Mouse (Mus musculus) neural tube, embryonic 12.5 days (tissue): Measurements from ENCODE around the gene Cald1. TPM values are rescaled to one million over a fixed set of nuclear protein-coding genes. Genes with fewer than 3 reads are reported as not detected.

ENCODE experiments used
- ATAC-seq: fragments of 200-750 bp; cut with Nextera tagmentation; 2 replicates; pipeline ENCODE4 v1.8.0; 2017; ENCODE audit warnings: low read depth, mild to moderate bottlenecking, moderate TSS enrichment, moderate library complexity; ENCODE audit not compliant: low FRiP score
- H3K27ac ChIP-seq: fragments of 300-500 bp; sonication (generic); 2 replicates; pipeline ENCODE4 v1.5.1; 2016
- H3K27me3 ChIP-seq: fragments of 300-500 bp; sonication (generic); replicated peaks from 2 replicates; pipeline ENCODE4 v1.6.1; 2016; ENCODE audit warnings: mild to moderate bottlenecking
- H3K36me3 ChIP-seq: fragments of 300-500 bp; sonication (generic); 2 replicates; pipeline ENCODE4 v1.6.1; 2016; ENCODE audit warnings: mild to moderate bottlenecking
- H3K4me1 ChIP-seq: fragments of 300-500 bp; sonication (generic); 2 replicates; pipeline ENCODE4 v1.6.1; 2016
- H3K4me2 ChIP-seq: fragments of 300-500 bp; sonication (generic); replicated peaks from 2 replicates; pipeline ENCODE4 v1.6.1; 2016; ENCODE audit warnings: mild to moderate bottlenecking
- H3K4me3 ChIP-seq: fragments of 300-500 bp; sonication (generic); 2 replicates; pipeline ENCODE4 v1.5.1; 2016
- H3K9ac ChIP-seq: fragments of 300-500 bp; sonication (generic); 2 replicates; pipeline ENCODE4 v1.6.1; 2016; ENCODE audit warnings: mild to moderate bottlenecking
- H3K9me3 ChIP-seq: fragments of 300-500 bp; sonication (generic); 2 replicates; pipeline ENCODE4 v1.6.1; 2016; ENCODE audit warnings: mild to moderate bottlenecking
- WGBS: fragments of 180-500 bp; shearing (Covaris S2); methylation state at CpG from one replicate; pipeline ENCODE4 v1.1.7; 2016; 5-methylcytosine and 5-hydroxymethylcytosine counted together
- polyA plus RNA-seq: library from polyadenylated mRNA; unstranded; fragments of >200 nt; fragmentation: Nextera tagmentation; extraction: Ambion mirVana; gene quantifications from 2 replicates; pipeline ENCODE4 v1.2.1, GENCODE M21; 2016

The Cald1 gene
- polyA plus RNA-seq, 1 experiment from 2014 or later = 90.0 TPM

DNA sequence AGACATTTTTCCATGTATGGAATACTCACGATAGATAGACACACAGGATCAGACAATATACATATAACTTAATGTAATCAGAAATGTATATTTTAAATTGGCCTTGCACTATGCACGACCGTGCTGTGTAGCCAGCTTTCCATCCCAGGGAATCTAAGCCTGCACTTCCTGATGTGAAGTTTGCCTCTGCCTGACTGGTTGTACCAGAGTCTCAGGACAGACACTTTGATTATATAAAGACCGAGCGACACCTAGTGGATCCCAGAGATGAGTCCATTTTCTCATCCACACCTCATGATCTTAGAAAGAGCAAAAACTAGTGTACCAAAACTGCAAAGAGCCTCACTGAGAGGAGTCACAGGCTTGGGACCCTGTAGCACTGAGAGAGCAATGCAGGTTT lies 156.1 kb downstream of the Cald1 start:
- H3K9ac ChIP-seq = no peak overlapping the region
- 0 out of 2 replicates have a peak, but pooled peaks have one; percentile 37 for ATAC-seq
- WGBS = 39% methylated on average over 5 of the region's 5 CpGs
- H3K4me3 ChIP-seq = no peak overlapping the region
- H3K27me3 ChIP-seq = no peaks in the 10 kb centered on the region
- no peak overlapping the region for H3K27ac ChIP-seq
- no peaks in the 10 kb centered on the region for H3K4me1 ChIP-seq
- H3K36me3 ChIP-seq = peaks cover 19% of the 10 kb centered on the region
- no peaks in the 10 kb centered on the region for H3K9me3 ChIP-seq
- no peak overlapping the region for H3K4me2 ChIP-seq

DNA sequence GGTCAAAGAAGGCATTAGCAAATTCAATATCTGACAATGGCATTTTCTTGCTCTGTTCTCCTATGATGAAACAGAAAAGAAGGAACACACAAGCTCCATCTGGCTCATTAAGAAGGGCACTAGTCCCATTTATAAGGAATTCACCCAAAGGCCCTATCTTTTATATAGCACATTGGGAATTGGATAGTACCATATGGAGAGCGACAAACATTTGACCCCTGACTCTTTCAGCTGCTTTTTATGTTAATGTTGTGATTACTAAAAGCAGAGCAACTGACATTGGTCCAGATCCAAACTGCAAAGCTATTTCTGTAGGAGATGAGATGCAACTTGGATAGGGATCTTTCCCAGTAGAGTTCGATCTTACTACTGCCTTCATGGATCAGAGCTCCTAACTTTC lies 160.0 kb downstream of the Cald1 start:
- Histone ChIP-seq H3K36me3 (peaks cover 29% of the 10 kb centered on the region), H3K4me3 (no peak overlapping the region), H3K27me3 (no peaks in the 10 kb centered on the region), H3K9me3 (no peaks in the 10 kb centered on the region), H3K4me2 (no peak overlapping the region), H3K9ac (no peak overlapping the region), H3K27ac (no peak overlapping the region), H3K4me1 (no peaks in the 10 kb centered on the region)
- 86% methylated on average over 2 of the region's 2 CpGs for WGBS
- ATAC-seq = no peak

- no peak for ATAC-seq
- no peak overlapping the region for H3K4me2 ChIP-seq
- H3K9ac ChIP-seq = no peak overlapping the region
- H3K27me3 ChIP-seq = no peaks in the 10 kb centered on the region
- no peaks in the 10 kb centered on the region for H3K4me1 ChIP-seq
- no peak overlapping the region for H3K27ac ChIP-seq
- no peak overlapping the region for H3K4me3 ChIP-seq
- no peaks in the 10 kb centered on the region for H3K9me3 ChIP-seq
- H3K36me3 ChIP-seq = peaks cover 29% of the 10 kb centered on the region
- 53% methylated on average over 4 of the region's 4 CpGs for WGBS
Measured at GRCm38 (mm10) chr6:34760023-34760422, 161.7 kb downstream of the Cald1 start.

DNA sequence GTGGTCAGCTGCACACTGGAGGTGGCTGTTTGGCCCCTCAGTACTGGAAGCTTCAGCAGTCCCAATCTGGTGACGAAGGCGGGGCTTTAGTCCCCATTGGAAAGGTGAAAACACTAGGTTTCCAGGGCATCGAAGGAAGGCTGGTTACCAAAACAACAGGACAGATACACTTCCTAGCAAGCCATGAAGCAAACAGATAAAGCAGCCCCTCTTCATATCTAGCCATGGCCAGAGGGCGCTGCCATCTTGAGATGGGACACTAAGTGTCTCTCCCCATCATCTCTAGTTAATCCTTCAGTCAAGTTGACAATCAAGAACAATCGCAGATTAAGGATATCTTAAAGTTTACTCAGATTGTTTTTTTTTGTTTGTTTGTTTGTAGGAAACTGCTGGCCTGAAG lies 167.4 kb downstream of the Cald1 start:
- 95% methylated on average over 5 of the region's 5 CpGs for WGBS

GRCm38 (mm10) chr6:34769984-34770383 lies 171.7 kb downstream of the Cald1 start:
- Histone ChIP-seq H3K4me3 (no peak overlapping the region), H3K9me3 (no peaks in the 10 kb centered on the region), H3K4me1 (no peaks in the 10 kb centered on the region), H3K36me3 (peaks cover 14% of the 10 kb centered on the region; the same call in 1 of the 2 replicates), H3K27ac (no peak overlapping the region), H3K9ac (no peak overlapping the region), H3K4me2 (no peak overlapping the region), H3K27me3 (no peaks in the 10 kb centered on the region)
- no peak for ATAC-seq
- 97% methylated on average over 2 of the region's 2 CpGs for WGBS

More for the DNA sequence above, 167.4 kb downstream of the Cald1 start:
- H3K27ac ChIP-seq = no peak overlapping the region
- no peaks in the 10 kb centered on the region for H3K4me1 ChIP-seq
- no peak overlapping the region for H3K4me2 ChIP-seq
- H3K27me3 ChIP-seq = no peaks in the 10 kb centered on the region
- no peak overlapping the region for H3K4me3 ChIP-seq
- peaks cover 16% of the 10 kb centered on the region; the same call in 1 of the 2 replicates for H3K36me3 ChIP-seq
- H3K9ac ChIP-seq = no peak overlapping the region
- no peaks in the 10 kb centered on the region for H3K9me3 ChIP-seq
- no peak for ATAC-seq

GRCm38 (mm10) chr6:34770491-34770890 lies 172.2 kb downstream of the Cald1 start:
- no peaks in the 10 kb centered on the region for H3K27me3 ChIP-seq
- no peaks in the 10 kb centered on the region for H3K9me3 ChIP-seq
- no peak overlapping the region for H3K27ac ChIP-seq
- H3K9ac ChIP-seq = no peak overlapping the region
- H3K4me1 ChIP-seq = no peaks in the 10 kb centered on the region
- 93% methylated on average over 6 of the region's 6 CpGs for WGBS
- no peak overlapping the region for H3K4me2 ChIP-seq
- ATAC-seq = no peak
- H3K4me3 ChIP-seq = no peak overlapping the region
- H3K36me3 ChIP-seq = peaks cover 14% of the 10 kb centered on the region; the same call in 1 of the 2 replicates

DNA sequence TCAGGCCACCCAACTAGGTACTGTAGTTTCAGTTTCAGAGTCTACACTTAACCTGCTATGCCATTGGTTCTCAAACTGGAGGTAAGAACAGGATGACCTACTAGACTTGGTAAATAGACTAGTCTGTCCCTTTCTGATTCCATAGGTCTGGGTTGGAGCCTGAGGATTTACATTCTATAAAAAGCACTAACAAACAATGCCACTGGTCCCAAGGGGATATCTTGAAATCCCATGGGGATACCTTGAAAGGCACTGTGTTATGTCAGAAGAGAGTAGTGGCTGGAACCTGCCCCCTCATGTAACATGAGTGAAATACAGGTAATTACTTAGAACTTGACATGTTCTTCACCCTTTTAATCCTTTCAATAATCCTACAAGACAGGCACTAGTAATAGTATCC lies 178.1 kb downstream of the Cald1 start:
- ATAC-seq = no peak
- H3K4me1 ChIP-seq = no peaks in the 10 kb centered on the region
- H3K9ac ChIP-seq = no peak overlapping the region
- no peak overlapping the region for H3K4me2 ChIP-seq
- H3K27ac ChIP-seq = no peak overlapping the region
- no peaks in the 10 kb centered on the region for H3K27me3 ChIP-seq
- H3K4me3 ChIP-seq = no peak overlapping the region
- H3K36me3 ChIP-seq = peaks cover 3% of the 10 kb centered on the region; the same call in 1 of the 2 replicates
- no peaks in the 10 kb centered on the region for H3K9me3 ChIP-seq

GRCm38 (mm10) chr6:34777094-34777493 lies 178.8 kb downstream of the Cald1 start:
- ATAC-seq = no peak

DNA sequence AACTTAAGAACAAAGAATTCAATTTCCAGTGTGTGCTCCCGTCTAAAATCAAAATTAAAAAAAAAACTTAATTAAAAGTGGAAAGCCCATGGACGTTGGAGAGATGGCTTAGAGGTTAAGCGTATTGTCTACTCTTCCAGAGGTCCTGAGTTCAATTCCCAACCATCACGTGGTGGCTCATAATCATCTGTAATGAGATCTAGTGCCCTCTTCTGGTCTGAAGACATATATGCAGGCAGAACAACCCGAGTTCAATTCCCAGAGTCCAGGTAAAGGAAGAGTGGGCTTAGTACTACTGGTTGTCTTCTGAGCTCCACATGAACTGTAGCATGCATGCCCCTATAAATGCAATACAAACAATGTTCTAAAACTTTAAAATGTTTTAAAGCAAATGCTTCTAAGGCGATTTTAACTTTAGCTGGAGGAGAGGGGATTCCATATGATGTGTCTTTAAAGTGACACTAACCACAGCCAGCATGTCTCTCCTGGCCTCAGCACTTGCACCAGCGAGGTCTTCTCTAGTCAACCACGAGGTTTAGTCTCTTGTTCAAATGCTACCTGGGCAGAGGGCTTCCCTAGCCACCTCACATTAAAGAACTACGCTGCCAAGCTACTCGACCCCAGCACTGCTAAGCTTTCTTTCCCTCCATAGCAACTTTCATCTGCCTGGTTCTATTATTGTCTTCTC lies 179.8 kb downstream of the Cald1 start:
- Histone ChIP-seq H3K27me3 (no peaks in the 10 kb centered on the region), H3K36me3 (no peaks in the 10 kb centered on the region), H3K4me2 (no peak overlapping the region), H3K9me3 (no peaks in the 10 kb centered on the region), H3K27ac (no peak overlapping the region), H3K4me3 (no peak overlapping the region), H3K4me1 (no peaks in the 10 kb centered on the region), H3K9ac (no peak overlapping the region)
- ATAC-seq = no peak
- whole genome bisulfite sequencing = 75% methylated on average over 10 of the region's 10 CpGs

More at GRCm38 (mm10) chr6:34777094-34777493, 178.8 kb downstream of the Cald1 start:
- no peaks in the 10 kb centered on the region for H3K9me3 ChIP-seq
- 90% methylated on average over 2 of the region's 2 CpGs for WGBS
- H3K4me2 ChIP-seq = no peak overlapping the region
- no peak overlapping the region for H3K4me3 ChIP-seq
- H3K4me1 ChIP-seq = no peaks in the 10 kb centered on the region
- H3K27me3 ChIP-seq = no peaks in the 10 kb centered on the region
- no peak overlapping the region for H3K27ac ChIP-seq
- no peaks in the 10 kb centered on the region for H3K36me3 ChIP-seq
- H3K9ac ChIP-seq = no peak overlapping the region

DNA sequence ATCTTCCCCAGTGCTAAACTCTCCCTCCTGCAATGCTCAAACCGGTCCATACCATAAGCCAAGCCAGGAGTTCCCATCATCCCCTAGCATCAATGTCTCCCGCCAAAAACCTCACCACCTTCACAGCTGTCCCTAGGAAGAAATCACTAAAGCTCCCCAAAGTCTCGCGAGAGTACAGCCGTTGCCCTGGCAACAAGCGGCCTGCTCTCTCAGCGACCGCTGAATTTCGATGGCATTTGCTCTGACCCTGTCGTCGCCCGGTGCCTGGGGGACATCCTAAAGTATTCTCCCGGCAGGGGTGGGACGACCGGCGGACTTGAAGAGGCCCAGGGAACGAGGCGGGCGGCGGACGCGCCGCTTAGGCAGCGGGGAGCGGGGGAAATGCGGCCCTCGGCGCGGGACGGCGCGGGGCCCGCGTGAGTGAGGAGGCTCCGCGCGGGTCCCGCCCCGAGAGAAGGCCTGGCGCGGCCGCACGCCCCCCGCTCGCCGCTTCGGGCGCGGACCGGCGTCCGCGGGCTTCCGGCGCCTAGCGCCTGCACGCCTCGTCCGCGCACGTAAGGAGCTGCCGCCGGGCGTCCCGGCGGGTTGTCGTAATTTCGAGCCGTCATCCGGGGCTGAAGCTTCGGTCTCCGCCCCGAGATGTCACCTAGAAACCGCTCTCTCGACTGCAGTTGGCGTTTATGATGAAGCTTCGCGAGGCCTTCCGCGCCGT lies 182.1 kb downstream of the Cald1 start, which contains the start of gene Agbl3:
Agbl3 (plus strand) TSS at position 202 of the 712 bp plus-strand sequence.
- peak; percentile 92 for ATAC-seq
- Histone ChIP-seq H3K27ac (peak within 1 kb of the TSS; percentile 85), H3K9me3 (no peaks in the 10 kb centered on the region), H3K4me2 (peak within 1 kb of the TSS; percentile 71), H3K9ac (peak within 1 kb of the TSS; percentile 88), H3K36me3 (no peaks in the 10 kb centered on the region), H3K4me1 (no peaks in the 10 kb centered on the region), H3K4me3 (peak within 1 kb of the TSS; percentile 67), H3K27me3 (no peaks in the 10 kb centered on the region)
- under 1% methylated on average over 73 of the region's 81 CpGs for WGBS

- WGBS = 6% methylated on average over 13 of the region's 13 CpGs
Measured at GRCm38 (mm10) chr6:34780943-34781289, 182.6 kb downstream of the Cald1 start.

GRCm38 (mm10) chr6:34782493-34782892 lies 184.2 kb downstream of the Cald1 start:
- no peak overlapping the region for H3K4me3 ChIP-seq
- no peak overlapping the region for H3K27ac ChIP-seq
- no peak for ATAC-seq
- WGBS = 95% methylated on average over 1 of the region's 1 CpGs
- H3K9me3 ChIP-seq = no peaks in the 10 kb centered on the region
- no peak overlapping the region for H3K9ac ChIP-seq
- no peaks in the 10 kb centered on the region for H3K4me1 ChIP-seq
- H3K4me2 ChIP-seq = no peak overlapping the region
- H3K27me3 ChIP-seq = no peaks in the 10 kb centered on the region
- H3K36me3 ChIP-seq = no peaks in the 10 kb centered on the region

More at GRCm38 (mm10) chr6:34780943-34781289, 182.6 kb downstream of the Cald1 start:
- H3K4me2 ChIP-seq = peak overlapping the region; percentile 71
- no peaks in the 10 kb centered on the region for H3K27me3 ChIP-seq
- H3K36me3 ChIP-seq = no peaks in the 10 kb centered on the region
- H3K9ac ChIP-seq = peak overlapping the region; percentile 88
- H3K4me1 ChIP-seq = no peaks in the 10 kb centered on the region
- H3K9me3 ChIP-seq = no peaks in the 10 kb centered on the region
- H3K4me3 ChIP-seq = peak overlapping the region; percentile 67
- 0 out of 2 replicates have a peak, but pooled peaks have one; percentile 7 for ATAC-seq
- peak overlapping the region; percentile 85; the same call in 1 of the 2 replicates for H3K27ac ChIP-seq
